Mouse (Mus musculus) cerebral cortex, adult 2 months (tissue): ENCODE data around the gene Smim13.

Source experiments
- WGBS: fragments of 180-500 bp; shearing (Covaris S2); methylation state at CpG from one replicate; pipeline ENCODE4 v1.1.7; 2018; 5-methylcytosine and 5-hydroxymethylcytosine counted together

Smim13 gene

DNA sequence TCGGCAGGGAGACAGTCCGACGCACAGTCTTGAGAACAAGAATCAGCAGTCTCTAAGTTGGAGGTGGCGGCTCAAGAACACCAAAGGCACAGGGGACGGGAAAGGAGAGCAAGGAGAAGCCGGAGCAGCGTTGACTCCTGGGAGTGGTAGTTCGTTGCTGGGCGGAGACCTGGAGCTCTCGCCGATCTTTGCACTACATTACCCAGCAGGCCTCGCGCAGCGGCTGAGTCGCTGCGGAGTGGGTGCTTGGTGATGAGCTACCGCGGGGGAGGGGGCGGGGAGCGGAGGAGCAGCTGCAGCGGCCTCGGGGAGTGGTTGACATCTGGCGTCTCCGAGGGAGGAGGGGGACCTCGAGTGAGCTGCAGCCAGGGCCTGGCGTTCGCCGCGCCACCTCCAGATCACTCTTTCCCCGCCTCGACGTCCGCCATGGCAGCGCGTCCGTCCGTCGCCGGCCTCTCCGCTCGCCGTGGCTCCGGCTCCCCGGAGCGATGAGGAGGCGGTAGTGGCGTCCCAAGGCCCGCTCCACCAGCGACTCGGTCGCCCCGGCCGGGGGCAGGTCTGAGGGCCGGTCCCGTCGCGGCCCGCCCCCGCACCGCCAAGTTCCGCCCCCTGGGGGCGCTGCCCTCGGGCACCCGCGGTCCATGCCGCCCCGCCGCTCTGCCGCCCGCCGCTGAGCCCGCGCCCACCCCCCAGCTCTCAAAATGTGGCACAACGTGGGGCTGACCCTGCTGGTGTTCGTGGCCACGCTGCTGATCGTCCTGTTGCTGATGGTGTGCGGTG is at the start of gene Smim13:
TSS of gene Smim13 (plus strand) at position 307 of the 780 bp plus-strand sequence.
- WGBS: under 1% methylated on average over 75 of the region's 78 CpGs

DNA sequence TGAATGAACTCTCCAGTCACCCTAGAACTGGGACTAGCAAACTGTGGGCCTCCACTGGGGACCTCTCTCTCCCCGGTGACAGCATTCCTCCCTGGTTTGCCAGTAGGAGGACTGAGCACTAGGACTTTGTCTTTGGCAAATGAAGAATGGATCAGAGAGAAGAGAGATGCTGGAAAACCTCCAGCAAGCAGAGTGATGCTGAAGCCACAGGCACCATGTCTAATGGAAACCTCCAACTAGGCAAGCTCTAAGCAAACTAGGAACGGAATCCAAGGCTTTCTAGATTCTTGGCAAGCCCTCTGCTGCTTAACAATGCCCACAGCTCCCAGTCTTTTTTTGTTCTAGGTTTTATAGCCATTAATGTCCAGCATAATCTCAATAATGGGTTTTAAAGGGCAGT is 48.8 kb upstream of the Smim13 start:
- 68% methylated on average over 2 of the region's 2 CpGs for WGBS

DNA sequence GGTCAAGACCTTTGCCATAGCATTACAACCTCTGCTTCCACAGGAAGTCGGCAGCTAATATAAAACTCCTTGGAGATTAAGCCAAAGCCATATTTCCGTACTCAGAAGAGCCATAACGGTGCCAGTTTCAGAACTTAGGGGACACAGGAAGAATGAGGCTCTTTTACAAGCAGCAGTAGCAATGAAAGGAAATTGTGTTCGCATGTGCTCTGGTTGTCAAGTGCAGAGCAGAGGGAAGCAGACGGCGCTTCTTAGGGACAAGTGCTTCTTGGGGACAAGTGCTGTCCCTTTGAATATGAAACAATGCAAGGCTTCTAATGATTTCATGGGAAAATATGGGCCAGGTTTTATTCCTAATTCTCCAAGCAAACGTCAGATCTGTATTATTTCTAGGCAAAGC is 46.4 kb upstream of the Smim13 start:
- 49% methylated on average over 7 of the region's 7 CpGs for whole genome bisulfite sequencing

DNA sequence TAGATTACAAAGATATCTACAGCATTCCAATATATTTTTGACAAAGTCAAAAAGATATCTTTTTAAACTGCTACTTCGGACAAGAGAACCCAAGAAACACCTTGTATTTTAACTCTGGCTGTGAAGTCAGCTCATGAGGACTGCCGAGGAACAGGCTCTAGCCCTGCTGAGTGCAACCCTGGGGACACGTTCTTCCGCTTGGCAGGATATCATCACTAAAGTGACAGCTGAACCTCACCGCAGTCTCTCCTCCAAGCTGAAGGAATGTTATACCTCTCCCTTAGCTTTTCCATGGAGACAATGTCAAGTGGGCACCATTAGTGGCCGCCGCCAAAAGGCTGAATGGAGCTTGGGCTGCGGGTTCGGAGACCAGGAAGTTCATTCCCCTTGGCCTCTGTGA is 46.0 kb upstream of the Smim13 start:
- WGBS: 76% methylated on average over 9 of the region's 9 CpGs

DNA sequence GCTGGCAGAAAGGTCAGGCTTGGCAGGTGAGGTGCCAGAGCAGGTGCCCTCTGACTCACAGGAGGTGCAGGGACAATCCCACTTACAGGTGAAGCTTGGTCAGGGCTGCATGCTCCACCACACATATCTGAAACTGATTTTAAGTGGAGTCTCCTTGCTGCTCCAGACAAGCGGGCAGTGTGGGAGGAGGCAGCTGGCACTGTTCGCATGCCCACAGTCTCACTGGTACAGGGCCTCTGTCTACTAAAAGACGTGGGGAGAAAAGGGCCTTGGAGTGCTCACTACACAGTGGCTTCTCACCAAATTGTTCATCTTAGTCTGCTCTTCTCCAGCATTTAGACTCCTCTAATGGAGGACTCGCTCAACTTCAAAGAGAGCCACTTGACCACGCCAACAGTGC is 43.4 kb upstream of the Smim13 start:
- 53% methylated on average over 5 of the region's 5 CpGs for WGBS

DNA sequence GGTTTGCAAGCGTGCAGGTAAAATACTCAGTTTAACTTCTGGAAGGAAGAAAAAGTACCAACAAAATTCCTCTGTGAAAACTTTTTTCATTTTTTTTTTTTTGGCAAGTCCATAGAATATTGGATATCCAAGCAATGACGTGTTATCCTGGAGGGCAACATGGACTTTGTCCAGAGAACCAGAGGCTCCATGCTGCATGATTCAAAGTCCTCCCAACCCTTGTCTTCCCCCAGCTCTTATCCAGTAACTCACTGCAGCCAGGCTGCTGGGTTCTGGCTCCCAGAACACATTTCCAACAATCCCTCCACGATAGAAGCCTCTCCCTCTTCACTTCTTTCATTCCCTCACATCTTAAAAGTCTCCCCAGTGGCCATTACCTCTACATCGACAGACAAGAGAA is 38.4 kb upstream of the Smim13 start:
- 82% methylated on average over 4 of the region's 4 CpGs for WGBS

DNA sequence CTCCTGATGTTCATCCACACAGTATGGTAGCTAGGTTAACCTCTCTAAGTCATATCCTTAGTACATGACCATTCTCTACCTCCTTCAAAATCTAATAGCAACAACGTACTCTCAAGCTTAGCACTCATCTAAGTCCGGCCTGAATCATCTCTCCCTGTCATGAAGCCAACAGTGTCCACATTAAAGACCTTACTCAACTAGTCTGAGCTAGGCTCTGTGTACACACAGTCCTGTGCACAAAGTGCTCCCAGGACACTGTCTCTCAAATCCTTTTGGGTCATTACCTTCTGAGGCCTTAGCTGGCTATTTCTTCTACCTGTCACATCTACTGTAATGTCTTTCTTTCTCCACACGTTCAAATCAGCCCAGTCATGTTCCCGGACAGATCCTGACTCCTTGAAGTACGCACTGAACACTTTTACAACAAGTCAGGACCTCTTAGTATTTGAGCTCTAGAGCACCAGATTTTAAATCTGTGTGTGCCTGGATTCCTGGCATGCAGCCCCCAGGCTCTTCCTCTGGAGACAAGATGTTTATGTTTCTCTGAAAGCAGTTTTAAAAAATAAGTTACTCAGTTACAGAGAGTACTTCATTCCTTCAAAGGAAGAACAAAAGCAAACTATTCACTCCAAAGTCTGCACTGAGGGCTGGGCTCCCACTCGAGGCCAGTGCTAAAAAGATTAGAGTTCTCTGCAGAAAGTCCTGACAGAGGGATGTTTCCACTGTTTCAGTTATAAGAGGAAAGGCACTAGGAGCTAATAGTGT is 36.9 kb upstream of the Smim13 start:
- 74% methylated on average over 6 of the region's 6 CpGs for WGBS

DNA sequence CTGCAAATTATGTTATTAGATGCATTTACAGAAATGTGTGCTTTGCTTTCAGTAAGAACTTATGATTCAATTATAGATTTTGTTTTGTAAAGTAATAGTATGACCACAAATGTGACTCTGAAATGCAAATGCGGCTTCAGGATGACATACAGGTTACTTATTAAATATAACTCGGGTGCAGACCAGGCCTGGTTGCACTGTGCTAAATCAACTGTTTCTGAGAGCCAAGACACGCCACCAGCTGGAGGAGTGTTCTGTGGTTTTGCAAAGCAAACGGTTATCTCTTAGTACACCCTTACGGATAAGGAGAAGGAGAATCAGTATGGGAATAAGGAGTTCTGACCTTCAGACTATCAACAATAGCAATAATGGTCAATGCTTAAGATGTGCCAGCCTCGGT is 34.0 kb upstream of the Smim13 start:
- 84% methylated on average over 6 of the region's 6 CpGs for WGBS

DNA sequence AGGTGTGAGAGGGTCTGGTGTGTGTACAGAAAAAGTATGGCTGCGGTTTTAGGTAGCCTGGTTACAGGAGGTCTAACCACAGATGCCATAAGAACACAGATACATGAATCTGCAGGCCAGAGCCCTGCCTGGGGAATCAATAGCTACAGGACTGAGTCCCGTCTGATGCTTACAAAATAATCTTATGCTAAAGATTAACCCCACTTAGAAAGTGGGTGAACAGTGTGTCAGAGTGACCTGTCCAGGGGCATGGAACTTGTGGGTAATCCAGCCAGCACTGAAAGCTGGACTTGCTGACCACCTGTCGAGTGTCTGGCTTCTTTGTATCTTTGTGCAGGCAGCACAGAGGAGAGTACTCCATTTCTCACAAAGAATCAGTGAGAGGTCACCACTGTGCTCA is 33.4 kb upstream of the Smim13 start:
- 87% methylated on average over 3 of the region's 3 CpGs for WGBS

DNA sequence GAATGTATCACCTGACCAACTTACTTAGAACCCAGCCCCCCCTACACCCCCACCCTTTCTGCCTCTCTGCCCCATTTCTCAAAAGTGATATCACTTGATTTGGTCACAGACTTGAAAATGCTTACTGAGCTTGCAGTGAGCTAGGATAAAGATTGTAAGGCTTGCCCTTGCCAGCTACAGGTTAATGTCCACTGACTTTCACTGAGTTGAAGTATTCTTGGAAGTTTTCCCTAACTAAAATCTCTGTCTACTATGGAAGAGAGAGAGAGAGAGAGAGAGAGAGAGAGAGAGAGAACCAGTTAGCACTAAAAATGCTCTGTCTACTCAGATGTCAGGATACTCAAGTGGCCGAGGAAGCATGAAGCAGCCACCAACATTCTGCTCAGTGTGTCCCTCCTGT is 30.6 kb upstream of the Smim13 start:
- 30% methylated on average over 1 of the region's 1 CpGs for WGBS

DNA sequence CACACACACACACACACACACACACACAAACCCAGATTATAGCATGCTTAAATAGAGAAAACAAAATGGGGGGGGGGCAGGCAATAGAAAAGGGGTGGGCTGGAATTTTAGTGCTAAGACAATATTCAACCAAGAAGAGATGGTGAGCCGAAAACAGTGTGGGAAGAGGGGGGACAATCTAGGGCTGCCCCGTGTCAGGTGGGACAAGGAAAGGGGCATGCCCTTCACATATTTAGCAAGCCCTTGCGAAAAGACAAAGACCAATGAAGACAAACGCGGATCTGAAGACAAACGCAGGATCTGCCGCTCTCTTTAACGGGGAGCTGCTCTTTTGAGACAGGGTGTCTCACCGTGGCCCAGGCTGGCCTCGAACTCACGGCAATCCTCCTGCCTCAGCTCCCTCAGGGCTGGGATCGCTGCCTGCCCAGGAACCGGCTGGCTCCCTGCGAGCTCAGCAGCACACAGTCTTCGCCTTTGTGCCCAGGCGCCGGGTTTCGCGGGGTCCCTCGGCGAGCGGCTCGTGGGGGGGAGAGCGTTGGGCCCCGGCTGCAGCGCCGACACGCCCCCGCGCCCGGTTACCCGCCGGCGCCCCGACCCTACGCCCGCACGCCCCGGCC is 29.8 kb upstream of the Smim13 start:
- 1% methylated on average over 35 of the region's 39 CpGs for WGBS

DNA sequence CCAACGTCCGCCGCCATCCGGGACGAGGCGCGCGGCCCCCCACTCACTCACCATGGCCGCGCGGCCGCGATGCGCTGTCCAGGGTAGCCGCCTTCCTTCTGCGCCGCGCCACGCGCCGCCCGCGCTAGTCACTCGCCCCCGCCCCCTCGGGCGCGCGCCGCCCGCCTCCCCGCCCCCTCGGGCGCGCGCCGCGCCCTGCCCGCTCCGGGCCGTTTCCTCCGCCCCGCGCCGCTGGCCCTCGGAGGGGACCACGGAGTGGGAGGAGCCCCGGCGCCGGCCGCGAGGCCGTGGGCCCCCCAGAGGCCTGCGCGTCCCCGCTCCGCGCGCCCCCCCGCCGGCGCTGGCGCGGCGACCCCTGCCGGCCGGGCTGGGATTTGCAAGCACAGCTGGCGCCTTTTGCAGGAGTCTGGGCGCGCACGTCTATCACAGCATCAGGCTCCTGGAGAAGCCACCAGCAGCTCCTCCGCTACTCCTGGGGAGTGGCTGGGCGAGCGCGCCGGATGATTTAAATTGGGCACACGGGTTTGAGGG is 29.3 kb upstream of the Smim13 start, which contains the start of gene Elovl2:
TSS of gene Elovl2 (minus strand) at position 102 of the 531 bp plus-strand sequence.
- WGBS: 1% methylated on average over 67 of the region's 77 CpGs

DNA sequence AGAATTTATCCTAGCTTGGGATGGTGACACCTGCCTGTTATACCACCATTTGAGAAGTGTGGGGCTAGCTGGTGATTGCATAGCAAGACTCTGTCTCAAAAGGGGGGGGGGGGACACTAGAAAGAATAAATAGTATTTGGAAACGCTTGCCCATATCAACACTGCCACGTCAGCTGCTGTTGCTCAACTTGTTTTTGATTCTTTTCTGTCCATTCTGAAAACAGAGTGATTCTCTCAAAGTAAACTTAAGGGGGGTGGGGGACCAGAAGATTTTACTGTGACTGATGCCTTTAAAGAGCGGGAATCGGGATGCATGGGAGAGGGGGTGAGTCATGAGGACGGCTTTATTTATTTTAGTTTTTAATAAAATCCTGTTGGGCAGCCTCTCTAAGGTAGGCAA is 23.1 kb upstream of the Smim13 start:
- 80% methylated on average over 5 of the region's 5 CpGs for WGBS

DNA sequence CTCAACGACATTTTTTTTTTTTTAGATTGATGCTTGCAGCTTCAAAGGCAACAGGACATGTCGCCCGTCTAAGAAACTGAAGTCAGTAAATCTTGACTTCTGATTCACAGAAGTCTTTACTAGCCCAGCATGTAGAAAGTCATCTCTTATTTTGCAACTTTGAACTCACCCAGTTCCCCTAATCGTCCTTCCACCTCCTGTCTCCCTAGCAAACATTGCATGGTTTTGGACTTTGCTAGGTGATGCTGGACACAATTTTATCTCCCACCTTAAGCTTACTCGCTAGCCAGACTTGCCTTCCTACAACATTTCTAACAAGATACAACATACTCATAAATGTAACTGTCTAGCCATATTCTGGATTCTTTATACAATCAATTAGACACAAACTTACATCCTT is 21.6 kb upstream of the Smim13 start:
- WGBS: 86% methylated on average over 5 of the region's 5 CpGs

DNA sequence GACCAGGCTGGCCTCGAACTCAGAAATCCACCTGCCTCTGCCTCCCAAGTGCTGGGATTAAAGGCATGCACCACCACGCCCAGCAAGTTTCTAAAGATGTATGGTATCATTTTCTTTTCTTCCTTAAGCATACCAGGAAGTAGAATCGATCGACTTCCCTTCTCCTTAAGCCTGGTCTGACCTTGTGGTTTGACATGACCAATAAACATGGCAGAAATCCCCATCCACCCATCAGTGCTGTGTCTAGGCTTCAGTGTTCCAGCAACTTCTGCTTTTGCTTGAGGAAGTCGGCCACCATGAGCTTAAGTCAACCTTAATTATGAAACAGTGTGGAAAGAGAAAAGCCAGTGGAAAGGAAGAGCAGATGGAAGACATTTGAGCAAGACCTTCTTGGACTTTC is 19.4 kb upstream of the Smim13 start:
- 86% methylated on average over 5 of the region's 5 CpGs for WGBS

DNA sequence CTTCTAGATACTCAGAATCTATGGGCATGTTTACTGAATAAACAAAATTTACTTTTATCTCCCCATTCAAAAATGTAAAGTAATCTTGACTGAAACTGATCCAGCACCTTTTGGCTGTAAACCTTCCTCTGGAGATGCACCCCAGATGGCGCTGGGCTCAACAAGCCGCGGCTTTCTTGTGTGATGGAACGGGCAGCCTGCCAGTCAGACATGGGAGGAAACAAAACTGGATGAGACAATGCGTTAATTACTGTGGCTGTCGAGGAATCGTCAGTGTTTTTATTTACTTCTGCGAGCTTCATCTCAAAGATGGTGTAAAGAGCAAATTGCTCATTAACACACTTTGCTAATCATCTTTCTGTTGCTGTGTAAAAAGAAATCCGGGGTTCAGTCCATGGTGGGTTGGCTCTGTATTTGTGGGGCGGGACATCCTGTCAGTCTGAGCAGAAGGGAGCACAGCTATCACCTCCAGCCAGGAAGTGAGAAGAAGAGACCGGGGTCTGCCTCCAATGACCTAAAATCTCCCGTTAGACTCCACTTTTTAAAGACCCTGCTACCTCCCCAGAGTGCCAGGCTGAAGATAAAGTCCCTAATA is 18.2 kb upstream of the Smim13 start:
- WGBS: 25% methylated on average over 12 of the region's 12 CpGs

DNA sequence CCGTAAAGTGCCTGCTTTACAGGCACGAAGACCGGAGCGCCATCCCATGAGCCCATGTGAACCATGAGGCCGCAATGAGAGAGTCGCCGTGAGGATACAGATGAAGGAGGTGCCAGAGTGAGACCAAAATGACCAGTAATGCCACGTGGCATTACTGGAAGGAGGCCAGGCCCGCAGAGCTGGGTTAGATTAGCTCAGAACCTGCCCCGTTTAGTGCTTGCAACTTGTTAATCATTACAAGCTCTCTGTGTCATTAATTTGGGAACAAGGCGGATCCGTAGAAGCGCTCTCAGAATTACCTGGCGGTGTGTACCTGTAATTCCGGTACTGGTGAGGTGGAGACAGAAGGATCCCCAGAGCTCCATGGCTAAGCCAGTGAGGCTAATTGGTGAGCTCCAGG is 17.4 kb upstream of the Smim13 start:
- WGBS: 91% methylated on average over 15 of the region's 15 CpGs

DNA sequence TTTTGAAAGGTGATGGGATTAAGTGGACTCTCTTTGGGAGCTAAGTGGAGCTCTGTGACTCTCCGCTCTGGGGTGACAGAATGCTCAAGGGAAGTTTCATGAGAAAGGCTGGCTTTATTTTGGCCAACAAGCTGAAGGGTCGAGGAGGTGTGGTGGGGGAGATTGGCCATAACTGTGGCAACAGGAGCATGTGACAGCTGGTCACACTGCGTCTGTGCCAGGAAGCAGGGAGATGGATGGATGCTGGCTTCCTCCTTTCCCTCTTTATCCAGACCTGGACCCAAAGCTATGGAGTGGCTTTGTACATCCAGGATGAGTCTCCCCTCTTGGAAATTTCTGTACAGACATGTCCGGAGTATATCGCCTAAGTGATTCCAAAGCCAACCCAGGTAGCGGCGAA is 16.4 kb upstream of the Smim13 start:
- 87% methylated on average over 7 of the region's 7 CpGs for WGBS

DNA sequence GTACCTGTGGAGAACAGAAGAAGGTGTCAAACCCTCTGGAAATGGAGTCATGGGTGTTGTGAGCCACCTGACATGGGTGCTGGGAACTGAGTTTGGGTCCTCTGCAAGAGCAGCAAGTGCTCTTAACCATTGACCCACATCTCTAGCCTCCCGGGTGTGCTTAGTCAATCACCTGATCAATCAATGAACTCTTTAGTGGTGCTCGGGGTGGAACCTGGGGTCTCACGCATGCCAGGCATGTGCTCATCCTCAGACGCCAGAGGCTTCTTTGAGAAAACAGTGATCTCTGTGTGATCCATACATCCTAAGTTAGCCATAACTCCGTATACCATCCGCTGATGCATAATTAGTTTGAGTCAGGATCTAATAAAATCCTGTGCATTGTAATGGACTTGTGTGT is 14.5 kb upstream of the Smim13 start:
- 94% methylated on average over 6 of the region's 6 CpGs for WGBS

DNA sequence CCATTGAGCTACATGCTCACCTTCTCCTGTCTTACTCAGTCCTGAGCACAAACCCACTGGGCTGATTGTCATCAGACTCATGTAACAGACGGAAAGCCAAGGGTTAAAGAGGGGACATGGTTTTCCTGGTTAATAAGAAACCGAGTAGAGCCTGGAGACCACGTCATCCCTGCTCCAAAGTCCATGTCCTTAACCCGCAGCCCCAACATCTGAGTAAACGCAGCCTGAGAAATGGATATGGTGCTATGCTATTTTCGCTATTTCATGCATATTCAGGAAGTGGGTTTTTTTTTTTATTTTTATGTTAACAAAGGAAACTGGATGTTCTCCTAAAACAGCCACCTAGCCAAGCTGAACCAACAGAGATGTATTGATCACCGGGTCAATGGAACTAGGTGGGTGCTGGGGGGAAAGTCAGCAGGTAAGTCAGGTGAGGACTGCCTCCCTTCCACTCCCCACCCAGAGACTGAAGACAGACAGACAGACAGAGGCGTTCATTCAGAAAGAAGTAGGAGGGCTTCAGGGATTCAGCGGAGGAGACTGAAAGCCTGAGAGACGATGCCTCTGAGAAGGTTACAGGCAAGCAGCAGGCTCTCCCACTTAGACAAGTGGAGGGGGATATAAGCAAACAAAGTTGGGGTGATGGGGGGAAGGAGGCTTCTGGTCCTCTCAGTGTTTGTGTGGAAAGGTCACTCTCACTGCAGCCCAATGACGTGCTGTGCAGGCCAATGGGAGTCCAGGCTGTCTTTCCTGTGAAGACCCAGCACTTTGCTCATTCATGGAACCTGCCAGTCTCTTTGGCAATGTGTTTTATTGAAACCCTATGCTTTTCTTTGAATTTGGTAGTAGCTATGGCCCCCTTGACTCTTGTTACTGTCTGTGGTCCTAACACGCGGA is 13.6 kb upstream of the Smim13 start:
- WGBS: 60% methylated on average over 13 of the region's 13 CpGs
